In the genomic region with DNA sequence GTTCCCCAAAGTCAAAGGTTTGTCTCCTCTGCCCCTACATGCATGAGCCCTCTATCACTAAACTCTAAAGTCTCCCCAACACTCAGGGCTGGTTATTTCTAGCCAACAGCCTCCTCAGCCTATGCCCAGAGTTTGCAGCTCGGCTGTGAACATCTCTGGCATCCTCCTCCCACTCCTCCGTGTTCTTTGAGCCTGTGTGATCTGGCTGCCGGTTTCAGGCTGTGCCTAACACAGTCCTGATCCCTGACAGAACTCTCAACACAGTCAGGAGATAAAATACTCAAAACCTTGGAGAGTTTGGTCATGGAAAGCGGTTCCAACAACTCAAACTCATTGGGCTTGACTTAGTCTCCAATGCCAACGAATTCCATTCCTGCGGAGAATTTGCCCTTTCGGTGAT, we compare ENCODE assay signal across 16 mouse cellular contexts. TPM values are rescaled to one million over a fixed set of nuclear protein-coding genes. Genes with fewer than 3 reads are reported as not detected.
"Had no signal": no experiment of that assay in that cellular context is flagged by ENCODE, and none has a peak within 500 bp of the region (broad histone marks: within the 10 kb centered on the region; RNA-seq: fewer than 3 reads in every experiment).

No protein-coding gene starts in this region.

- H3K4me1 ChIP-seq: midbrain, embryonic 12.5 days had no signal

- H3K27me3 ChIP-seq: lung, embryonic 15.5 days; midbrain, embryonic 12.5 days had no signal

- H3K9ac ChIP-seq: kidney, embryonic 15.5 days; limb, embryonic 12.5 days; lung, embryonic 15.5 days; midbrain, embryonic 12.5 days had no signal

- H3K27ac ChIP-seq: kidney, embryonic 15.5 days; limb, embryonic 12.5 days; lung, embryonic 15.5 days; macrophage; midbrain, embryonic 12.5 days had no signal

- H3K4me2 ChIP-seq: kidney, embryonic 15.5 days; limb, embryonic 12.5 days; lung, embryonic 15.5 days; midbrain, embryonic 12.5 days had no signal

- H3K36me3 ChIP-seq: kidney, embryonic 15.5 days; limb, embryonic 12.5 days; lung, embryonic 15.5 days; midbrain, embryonic 12.5 days had no signal

- H3K4me3 ChIP-seq: kidney, embryonic 15.5 days; limb, embryonic 12.5 days; lung, embryonic 15.5 days; megakaryocyte, embryonic 14.5 days; midbrain, embryonic 12.5 days had no signal

- H3K9me3 ChIP-seq: kidney, embryonic 15.5 days; limb, embryonic 12.5 days; lung, embryonic 15.5 days; megakaryocyte, embryonic 14.5 days; midbrain, embryonic 12.5 days had no signal

- DNase-seq: kidney, adult 11 months; kidney, postnatal 25 days; liver; lung, postnatal 14 days; right cerebral cortex, postnatal 25 days; spleen, adult 18-20 months; thymus, adult 18-20 months; thymus, postnatal 25 days had no signal

RNA-seq across cellular contexts. Expression of a gene that starts 43.1 kb away (rescaled TPM):
- polyA plus RNA-seq: liver, embryonic 16.5 days; macrophage had no signal

RNA-seq across cellular contexts. Expression of a gene that starts 57.7 kb away (rescaled TPM):
- polyA plus RNA-seq: kidney, embryonic 15.5 days; limb, embryonic 12.5 days; liver, embryonic 16.5 days; lung, embryonic 15.5 days; macrophage; midbrain, embryonic 12.5 days; stomach, embryonic 14.5 days had no signal
